Mouse (Mus musculus) thymus, adult 2 months (tissue): ENCODE measurements around the gene Becn1. TPM values are rescaled to one million over a fixed set of nuclear protein-coding genes. Genes with fewer than 3 reads are reported as not detected.

Experiments
- DNase-seq: peaks from one replicate; pipeline ENCODE4 v3.0.0; 2021
- H3K27ac ChIP-seq: fragments of 200-500 bp; 2 replicates; pipeline ENCODE4 v1.5.1; 2012; ENCODE audit warnings: low read length, control low read depth; ENCODE audit not compliant: control insufficient read depth, insufficient read depth
- H3K27me3 ChIP-seq: fragments of 200-500 bp; 2 replicates; pipeline ENCODE4 v1.6.1; 2012; ENCODE audit warnings: mild to moderate bottlenecking, low read length, moderate library complexity, mixed read lengths; ENCODE audit not compliant: control insufficient read depth, insufficient read depth
- H3K36me3 ChIP-seq: fragments of 200-500 bp; 2 replicates; pipeline ENCODE4 v1.6.1; 2012; ENCODE audit warnings: mild to moderate bottlenecking, low read length, moderate library complexity; ENCODE audit not compliant: control insufficient read depth, insufficient read depth
- H3K4me1 ChIP-seq: fragments of 200-500 bp; replicated peaks from 2 replicates; pipeline ENCODE4 v1.6.1; 2012; ENCODE audit warnings: low read length; ENCODE audit not compliant: control insufficient read depth, insufficient read depth
- H3K4me3 ChIP-seq: fragments of 200-500 bp; 2 replicates; pipeline ENCODE4 v1.5.1; 2012; ENCODE audit warnings: mild to moderate bottlenecking, low read length, control low read depth, moderate library complexity; ENCODE audit not compliant: control insufficient read depth, insufficient read depth
- CTCF ChIP-seq: fragments of 200-500 bp; IDR thresholded peaks from 2 replicates; pipeline ENCODE4 v1.5.1; 2012; ENCODE audit warnings: mild to moderate bottlenecking, control low read depth, low read length, moderate library complexity, borderline replicate concordance; ENCODE audit not compliant: control insufficient read depth, poor library complexity, insufficient read depth; ENCODE audit errors: extremely low read depth
- POLR2A ChIP-seq: fragments of 200-500 bp; IDR thresholded peaks from 2 replicates; pipeline ENCODE4 v1.6.1; 2012; ENCODE audit warnings: mild to moderate bottlenecking, low read length, control low read depth, moderate library complexity; ENCODE audit not compliant: control insufficient read depth, poor library complexity, insufficient read depth; ENCODE audit errors: extremely low read depth
- WGBS: fragments of 180-500 bp; shearing (Covaris S2); methylation state at CpG from one replicate; pipeline ENCODE4 v1.1.7; 2018; 5-methylcytosine and 5-hydroxymethylcytosine counted together
- polyA plus RNA-seq: library from polyadenylated mRNA; depleted of rRNA; stranded (reverse); fragments of >200 nt; gene quantifications from 2 replicates; pipeline ENCODE4 v1.2.3, GENCODE M21; 2012

The Becn1 gene
- polyA plus RNA-seq, 1 experiment: 176 TPM

- no peak for DNase-seq
- Histone ChIP-seq H3K4me1 (peaks cover 15% of the 10 kb centered on the region), H3K27me3 (no peaks in the 10 kb centered on the region), H3K36me3 (no peaks in the 10 kb centered on the region), H3K27ac (no peak overlapping the region), H3K4me3 (peak overlapping the region; percentile 33)
- 67% methylated on average over 14 of the region's 14 CpGs for whole genome bisulfite sequencing
- TF ChIP-seq CTCF: no peak
- TF ChIP-seq POLR2A: no peak
Observed at GRCm38 (mm10) chr11:101279193-101279569, 22.9 kb downstream of the Becn1 start.

- H3K4me1 ChIP-seq: peaks cover 15% of the 10 kb centered on the region
Observed at GRCm38 (mm10) chr11:101278223-101279192, 23.6 kb downstream of the Becn1 start, which contains the start of the genes Cntd1 and Coa3. Gene Cntd1 (plus strand): TSS chr11:101279012. Gene Coa3 (minus strand): TSS chr11:101279114.

DNA sequence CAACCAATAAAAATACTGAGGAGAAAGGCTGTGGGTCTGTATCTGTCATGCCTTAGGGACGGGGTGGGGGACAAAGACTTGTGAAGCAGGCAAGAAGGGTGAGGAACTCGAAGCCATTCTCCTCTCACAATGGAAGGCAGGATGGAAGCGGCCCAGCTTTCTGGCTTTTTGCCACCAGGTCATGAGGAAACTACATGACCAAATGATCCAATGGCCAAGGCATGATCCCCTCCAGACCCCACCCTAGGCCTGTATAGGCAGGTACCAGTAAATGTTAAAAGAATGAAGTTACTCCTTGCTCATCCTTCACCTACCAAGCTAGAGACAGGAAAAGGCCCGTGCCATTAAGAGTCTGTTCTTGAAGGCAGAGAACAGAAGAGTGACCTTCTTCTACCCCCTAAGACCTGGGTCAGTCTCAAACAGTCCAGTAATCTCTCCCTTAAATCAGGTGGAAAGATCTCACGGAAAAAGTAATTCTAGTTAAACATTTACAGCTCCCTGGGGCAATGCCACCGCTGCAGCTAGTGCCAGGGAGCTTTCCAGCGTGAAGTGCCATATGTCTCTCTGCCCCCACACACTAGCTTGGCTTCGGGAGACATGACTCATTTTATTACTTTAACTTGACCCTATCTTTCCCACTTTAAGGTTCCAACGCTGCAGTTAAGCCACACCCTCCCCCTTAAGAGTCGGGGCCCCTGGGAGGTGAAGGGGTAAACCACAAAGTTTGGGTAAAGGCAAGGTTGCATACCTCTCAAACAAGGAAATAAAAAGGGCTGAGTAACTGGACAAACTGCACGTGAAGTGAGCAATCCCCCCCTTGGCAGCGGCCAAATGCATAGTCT is 24.5 kb downstream of the Becn1 start:
- TF ChIP-seq POLR2A (no peak), CTCF (no peak)
- Histone ChIP-seq H3K36me3 (no peaks in the 10 kb centered on the region), H3K4me3 (peak overlapping the region; percentile 60), H3K4me1 (peaks cover 15% of the 10 kb centered on the region), H3K27ac (no peak overlapping the region), H3K27me3 (no peaks in the 10 kb centered on the region)
- WGBS: 57% methylated on average over 12 of the region's 12 CpGs
- no peak for DNase-seq

More at GRCm38 (mm10) chr11:101278223-101279192, 23.6 kb downstream of the Becn1 start, which contains the start of the genes Cntd1 and Coa3:
- H3K36me3 ChIP-seq: no peaks in the 10 kb centered on the region
- no peak within 1 kb of the TSS for H3K27ac ChIP-seq
- WGBS: 4% methylated on average over 45 of the region's 45 CpGs
- H3K27me3 ChIP-seq: no peaks in the 10 kb centered on the region
- DNase-seq: peak; percentile 88
- TF ChIP-seq POLR2A: peak; percentile 44; the same call in 1 of the 2 replicates
- peak; percentile 38; the same call in 1 of the 2 replicates for TF ChIP-seq CTCF
- peak within 1 kb of the TSS; percentile 60 for H3K4me3 ChIP-seq

DNA sequence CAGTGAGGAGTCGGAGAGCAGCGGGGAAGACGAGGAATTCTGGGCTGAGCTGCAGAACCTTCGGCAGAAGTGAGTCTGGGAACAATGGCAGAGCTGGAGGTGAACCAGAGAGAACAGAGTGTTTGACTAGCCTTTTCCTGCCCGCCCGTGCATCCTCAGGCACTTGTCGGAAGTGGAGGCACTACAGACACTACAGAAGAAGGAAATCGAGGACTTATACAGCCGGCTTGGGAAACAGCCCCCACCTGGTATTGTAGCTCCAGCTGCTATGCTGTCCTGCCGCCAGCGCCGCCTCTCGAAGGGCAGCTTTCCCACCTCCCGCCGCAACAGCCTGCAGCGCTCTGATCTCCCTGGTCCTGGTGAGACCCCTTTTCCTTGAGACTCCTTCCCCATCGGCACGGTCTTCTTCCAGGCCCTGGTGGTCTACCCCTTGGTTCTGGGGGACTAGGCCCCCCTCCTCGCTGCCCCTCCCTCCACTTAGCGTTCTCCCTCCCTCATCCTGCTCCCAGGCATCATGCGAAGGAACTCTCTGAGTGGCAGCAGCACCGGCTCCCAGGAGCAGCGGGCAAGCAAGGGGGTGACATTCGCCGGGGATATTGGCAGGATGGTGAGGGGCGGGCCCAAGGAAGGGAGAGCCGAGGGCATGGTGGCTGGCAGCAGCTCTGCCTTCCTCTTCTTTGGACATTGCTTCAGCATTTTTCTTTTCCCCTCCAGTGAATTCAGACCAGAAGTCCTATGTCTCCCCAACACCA is 25.6 kb downstream of the Becn1 start:
- H3K27ac ChIP-seq: no peak overlapping the region
- WGBS: 90% methylated on average over 27 of the region's 27 CpGs
- no peak for DNase-seq
- H3K4me3 ChIP-seq: no peak overlapping the region
- H3K4me1 ChIP-seq: peaks cover 15% of the 10 kb centered on the region
- H3K27me3 ChIP-seq: no peaks in the 10 kb centered on the region
- H3K36me3 ChIP-seq: no peaks in the 10 kb centered on the region
- TF ChIP-seq POLR2A: no peak

DNA sequence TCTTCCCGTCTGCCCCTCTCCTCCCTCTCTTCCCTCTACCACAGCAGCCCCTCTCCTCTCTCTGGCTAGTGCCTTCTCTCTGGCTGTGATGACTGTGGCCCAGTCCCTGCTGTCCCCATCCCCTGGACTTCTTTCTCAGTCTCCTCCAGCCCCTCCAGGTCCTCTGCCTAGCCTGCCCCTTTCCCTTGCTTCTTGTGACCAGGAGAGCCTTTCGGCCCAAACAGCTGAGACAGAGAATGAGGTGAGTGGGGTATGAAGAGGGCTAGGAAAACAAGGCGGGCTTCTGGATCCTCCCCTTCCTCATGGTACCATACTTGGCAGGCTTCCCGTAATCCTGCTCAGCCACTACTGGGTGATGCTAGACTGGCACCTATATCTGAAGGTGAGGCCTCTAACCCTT is 26.8 kb downstream of the Becn1 start:
- TF ChIP-seq POLR2A (no peak), CTCF (no peak)
- WGBS: 92% methylated on average over 4 of the region's 4 CpGs
- H3K4me3 ChIP-seq: no peak overlapping the region

GRCm38 (mm10) chr11:101272446-101272845 is 29.6 kb downstream of the Becn1 start:
- H3K27me3 ChIP-seq: peaks cover 2% of the 10 kb centered on the region; the same call in 1 of the 2 replicates
- DNase-seq: no peak
- H3K4me1 ChIP-seq: 0 out of 2 replicates have a peak, but pooled peaks cover 3% of the 10 kb centered on the region
- H3K4me3 ChIP-seq: no peak overlapping the region
- WGBS: 84% methylated on average over 3 of the region's 3 CpGs
- no peak overlapping the region for H3K27ac ChIP-seq
- TF ChIP-seq CTCF (no peak), POLR2A (no peak)
- no peaks in the 10 kb centered on the region for H3K36me3 ChIP-seq

More for the DNA sequence above, 26.8 kb downstream of the Becn1 start:
- Histone ChIP-seq H3K27ac (no peak overlapping the region), H3K27me3 (no peaks in the 10 kb centered on the region), H3K36me3 (no peaks in the 10 kb centered on the region), H3K4me1 (peaks cover 15% of the 10 kb centered on the region)
- DNase-seq: no peak
